Mouse (Mus musculus): Measurements from ENCODE around the gene Olfr152. TPM values are rescaled to one million over a fixed set of nuclear protein-coding genes. Genes with fewer than 3 reads are reported as not detected.

The Olfr152 gene
- not detected in 2 replicates for polyA plus RNA-seq (2014; fragmentation: Nextera tagmentation; extraction: Ambion mirVana)

GRCm38 (mm10) chr2:87779183-87779582 lies at the start of gene Olfr152:
TSS of gene Olfr152 (plus strand) at chr2:87779483.
- Histone ChIP-seq H3K27me3 (ENCODE audit: control insufficient read depth, insufficient read depth, low read length) (no peaks in the 10 kb centered on the region), H3K4me3 (ENCODE audit: low read depth, low read length) (no peak within 1 kb of the TSS), H3K4me2 (ENCODE audit: low read depth, severe bottlenecking) (no peak within 1 kb of the TSS), H3K27ac (replicated peaks; ENCODE audit: low read depth, low read length) (no peak within 1 kb of the TSS), H3K9ac (ENCODE audit: low read length) (no peak within 1 kb of the TSS), H3K4me1 (ENCODE audit: control insufficient read depth, insufficient read depth, low read length) (no peaks in the 10 kb centered on the region), H3K36me3 (ENCODE audit: control insufficient read depth, insufficient read depth, low read length) (no peaks in the 10 kb centered on the region), H3K9me3 (ENCODE audit: control insufficient read depth, low read length) (no peaks in the 10 kb centered on the region)
- no peak for ATAC-seq (ENCODE audit: insufficient number of reproducible peaks, low FRiP score, low TSS enrichment, low read depth)
- DNase-seq (ENCODE audit: low spot score) = no peak
- WGBS = 87% methylated on average over 4 of the region's 4 CpGs

- DNase-seq (ENCODE audit: low spot score) (no peak), ATAC-seq (ENCODE audit: insufficient number of reproducible peaks, low FRiP score, low TSS enrichment, low read depth) (no peak)
- Histone ChIP-seq H3K27ac (replicated peaks; ENCODE audit: low read depth, low read length) (no peak within 1 kb of the TSS), H3K4me1 (ENCODE audit: control insufficient read depth, insufficient read depth, low read length) (no peaks in the 10 kb centered on the region), H3K36me3 (ENCODE audit: control insufficient read depth, insufficient read depth, low read length) (no peaks in the 10 kb centered on the region), H3K4me2 (ENCODE audit: low read depth, severe bottlenecking) (no peak within 1 kb of the TSS), H3K27me3 (ENCODE audit: control insufficient read depth, insufficient read depth, low read length) (no peaks in the 10 kb centered on the region), H3K9ac (ENCODE audit: low read length) (no peak within 1 kb of the TSS), H3K4me3 (ENCODE audit: low read depth, low read length) (no peak within 1 kb of the TSS), H3K9me3 (ENCODE audit: control insufficient read depth, low read length) (no peaks in the 10 kb centered on the region)
- 89% methylated on average over 1 of the region's 1 CpGs for WGBS
These were observed 39.4 kb upstream of the Olfr152 start, which contains the start of gene Olfr1138 for GRCm38 (mm10) chr2:87739878-87740277. TSS of gene Olfr1138 (minus strand) at chr2:87739978.

- Histone ChIP-seq H3K4me1 (ENCODE audit: control insufficient read depth, insufficient read depth, low read length) (no peaks in the 10 kb centered on the region), H3K4me2 (ENCODE audit: low read depth, severe bottlenecking) (no peak within 1 kb of the TSS), H3K27me3 (ENCODE audit: control insufficient read depth, insufficient read depth, low read length) (no peaks in the 10 kb centered on the region), H3K27ac (replicated peaks; ENCODE audit: low read depth, low read length) (no peak within 1 kb of the TSS), H3K9me3 (ENCODE audit: control insufficient read depth, low read length) (no peaks in the 10 kb centered on the region), H3K4me3 (ENCODE audit: low read depth, low read length) (no peak within 1 kb of the TSS), H3K36me3 (ENCODE audit: control insufficient read depth, insufficient read depth, low read length) (no peaks in the 10 kb centered on the region), H3K9ac (ENCODE audit: low read length) (no peak within 1 kb of the TSS)
- DNase-seq (ENCODE audit: low spot score) = no peak
- 76% methylated on average over 3 of the region's 3 CpGs for WGBS
- ATAC-seq (ENCODE audit: insufficient number of reproducible peaks, low FRiP score, low TSS enrichment, low read depth) = no peak
These were observed 35.8 kb upstream of the Olfr152 start, which contains the start of gene Olfr1140 for GRCm38 (mm10) chr2:87743452-87743851. TSS of gene Olfr1140 (plus strand) at chr2:87743752.

- H3K36me3 ChIP-seq (ENCODE audit: control insufficient read depth, insufficient read depth, low read length) = no peaks in the 10 kb centered on the region
- H3K9ac ChIP-seq (ENCODE audit: low read length) = no peak within 1 kb of the TSS
- 83% methylated on average over 1 of the region's 1 CpGs for WGBS
- H3K4me1 ChIP-seq (ENCODE audit: control insufficient read depth, insufficient read depth, low read length) = no peaks in the 10 kb centered on the region
- no peak within 1 kb of the TSS for H3K27ac ChIP-seq (replicated peaks; ENCODE audit: low read depth, low read length)
- H3K4me3 ChIP-seq (ENCODE audit: low read depth, low read length) = no peak within 1 kb of the TSS
- no peaks in the 10 kb centered on the region for H3K27me3 ChIP-seq (ENCODE audit: control insufficient read depth, insufficient read depth, low read length)
- ATAC-seq (ENCODE audit: insufficient number of reproducible peaks, low FRiP score, low TSS enrichment, low read depth) (no peak), DNase-seq (ENCODE audit: low spot score) (no peak)
- no peak within 1 kb of the TSS for H3K4me2 ChIP-seq (ENCODE audit: low read depth, severe bottlenecking)
- no peaks in the 10 kb centered on the region for H3K9me3 ChIP-seq (ENCODE audit: control insufficient read depth, low read length)
These were observed 25.4 kb upstream of the Olfr152 start, which contains the start of gene Olfr1141 for GRCm38 (mm10) chr2:87753891-87754290. TSS of gene Olfr1141 (minus strand) at chr2:87753991.

- 70% methylated on average over 1 of the region's 1 CpGs for WGBS
- Histone ChIP-seq H3K36me3 (ENCODE audit: control insufficient read depth, insufficient read depth, low read length) (no peaks in the 10 kb centered on the region), H3K4me3 (ENCODE audit: low read depth, low read length) (no peak overlapping the region), H3K4me1 (ENCODE audit: control insufficient read depth, insufficient read depth, low read length) (no peaks in the 10 kb centered on the region), H3K27ac (replicated peaks; ENCODE audit: low read depth, low read length) (no peak overlapping the region), H3K4me2 (ENCODE audit: low read depth, severe bottlenecking) (no peak overlapping the region), H3K27me3 (ENCODE audit: control insufficient read depth, insufficient read depth, low read length) (no peaks in the 10 kb centered on the region), H3K9ac (ENCODE audit: low read length) (no peak overlapping the region), H3K9me3 (ENCODE audit: control insufficient read depth, low read length) (no peaks in the 10 kb centered on the region)
- no peak for ATAC-seq (ENCODE audit: insufficient number of reproducible peaks, low FRiP score, low TSS enrichment, low read depth)
- no peak for DNase-seq (ENCODE audit: low spot score)
These were observed 3.1 kb upstream of the Olfr152 start for GRCm38 (mm10) chr2:87776143-87776542.

- H3K9me3 ChIP-seq (ENCODE audit: control insufficient read depth, low read length) = no peaks in the 10 kb centered on the region
- ATAC-seq (ENCODE audit: insufficient number of reproducible peaks, low FRiP score, low TSS enrichment, low read depth) = no peak
- no peaks in the 10 kb centered on the region for H3K27me3 ChIP-seq (ENCODE audit: control insufficient read depth, insufficient read depth, low read length)
- no peaks in the 10 kb centered on the region for H3K36me3 ChIP-seq (ENCODE audit: control insufficient read depth, insufficient read depth, low read length)
- H3K4me1 ChIP-seq (ENCODE audit: control insufficient read depth, insufficient read depth, low read length) = no peaks in the 10 kb centered on the region
- H3K27ac ChIP-seq (replicated peaks; ENCODE audit: low read depth, low read length) = no peak within 1 kb of the TSS
- H3K4me2 ChIP-seq (ENCODE audit: low read depth, severe bottlenecking) = no peak within 1 kb of the TSS
- DNase-seq (ENCODE audit: low spot score) = no peak
- no peak within 1 kb of the TSS for H3K9ac ChIP-seq (ENCODE audit: low read length)
- H3K4me3 ChIP-seq (ENCODE audit: low read depth, low read length) = no peak within 1 kb of the TSS
These were observed 21.0 kb downstream of the Olfr152 start, which contains the start of gene Olfr1143 for GRCm38 (mm10) chr2:87800292-87800691. TSS of gene Olfr1143 (plus strand) at chr2:87800592.

- ATAC-seq (ENCODE audit: insufficient number of reproducible peaks, low FRiP score, low TSS enrichment, low read depth) (no peak), DNase-seq (ENCODE audit: low spot score) (no peak)
- Histone ChIP-seq H3K27me3 (ENCODE audit: control insufficient read depth, insufficient read depth, low read length) (no peaks in the 10 kb centered on the region), H3K9me3 (ENCODE audit: control insufficient read depth, low read length) (no peaks in the 10 kb centered on the region), H3K36me3 (ENCODE audit: control insufficient read depth, insufficient read depth, low read length) (no peaks in the 10 kb centered on the region), H3K27ac (replicated peaks; ENCODE audit: low read depth, low read length) (no peak within 1 kb of the TSS), H3K4me2 (ENCODE audit: low read depth, severe bottlenecking) (no peak within 1 kb of the TSS), H3K4me3 (ENCODE audit: low read depth, low read length) (no peak within 1 kb of the TSS), H3K9ac (ENCODE audit: low read length) (no peak within 1 kb of the TSS), H3K4me1 (ENCODE audit: control insufficient read depth, insufficient read depth, low read length) (no peaks in the 10 kb centered on the region)
- 84% methylated on average over 1 of the region's 1 CpGs for WGBS
These were observed 30.2 kb downstream of the Olfr152 start, which contains the start of gene Olfr1145 for GRCm38 (mm10) chr2:87809522-87809921. TSS of gene Olfr1145 (plus strand) at chr2:87809822.

- H3K9ac ChIP-seq (ENCODE audit: low read length) = no peak within 1 kb of the TSS
- no peaks in the 10 kb centered on the region for H3K4me1 ChIP-seq (ENCODE audit: control insufficient read depth, insufficient read depth, low read length)
- 97% methylated on average over 1 of the region's 1 CpGs for WGBS
- no peak within 1 kb of the TSS for H3K27ac ChIP-seq (replicated peaks; ENCODE audit: low read depth, low read length)
- ATAC-seq (ENCODE audit: insufficient number of reproducible peaks, low FRiP score, low TSS enrichment, low read depth) (no peak), DNase-seq (ENCODE audit: low spot score) (no peak)
- no peak within 1 kb of the TSS for H3K4me3 ChIP-seq (ENCODE audit: low read depth, low read length)
- H3K4me2 ChIP-seq (ENCODE audit: low read depth, severe bottlenecking) = no peak within 1 kb of the TSS
- H3K27me3 ChIP-seq (ENCODE audit: control insufficient read depth, insufficient read depth, low read length) = no peaks in the 10 kb centered on the region
- H3K9me3 ChIP-seq (ENCODE audit: control insufficient read depth, low read length) = no peaks in the 10 kb centered on the region
- H3K36me3 ChIP-seq (ENCODE audit: control insufficient read depth, insufficient read depth, low read length) = no peaks in the 10 kb centered on the region
These were observed 51.0 kb downstream of the Olfr152 start, which contains the start of gene Olfr1148 for GRCm38 (mm10) chr2:87830233-87830632. TSS of gene Olfr1148 (plus strand) at chr2:87830533.

Data from limb, embryonic 11.5 days (tissue).